Mouse (Mus musculus) layer of hippocampus, adult 18-20 months (tissue): Measurements from ENCODE around the gene 1700010B08Rik. TPM values are rescaled to one million over a fixed set of nuclear protein-coding genes. Genes with fewer than 3 reads are reported as not detected.

Experiments
- DNase-seq, 2 experiments: peaks; one replicate each; pipeline ENCODE4 v3.0.0; 2022; ENCODE audit warnings: low spot score in 2 of 2
- total RNA-seq, 2 experiments: library from RNA; stranded (reverse); gene quantifications; 2 replicates each; pipeline ENCODE4 v1.2.3; 2021

The 1700010B08Rik gene
- total RNA-seq, 2 experiments from 2014 or later = not detected

- DNase-seq = peak in 1 of 2 experiments; percentile 18
Measured at GRCm38 (mm10) chr2:173716966-173717365, 2.2 kb upstream of the 1700010B08Rik start.

- no peak for DNase-seq
Measured at GRCm38 (mm10) chr2:173722251-173722857, 3.1 kb downstream of the 1700010B08Rik start.

- DNase-seq = no peak
Measured at GRCm38 (mm10) chr2:173724382-173724781, 5.2 kb downstream of the 1700010B08Rik start.

- DNase-seq = no peak
Measured at GRCm38 (mm10) chr2:173724940-173725807, 6.0 kb downstream of the 1700010B08Rik start.

- no peak for DNase-seq
Measured at GRCm38 (mm10) chr2:173725819-173726218, 6.6 kb downstream of the 1700010B08Rik start.

- peak in 1 of 2 experiments; percentile 32 for DNase-seq
Measured at GRCm38 (mm10) chr2:173730444-173730966, 11.3 kb downstream of the 1700010B08Rik start.

GRCm38 (mm10) chr2:173734426-173734825 lies 15.2 kb downstream of the 1700010B08Rik start:
- DNase-seq = no peak

GRCm38 (mm10) chr2:173737222-173737989 lies 18.2 kb downstream of the 1700010B08Rik start, which contains the start of gene Vapb:
TSS of gene Vapb (plus strand) at chr2:173737511.
- peak; percentile 99 for DNase-seq

- DNase-seq = no peak
Measured at GRCm38 (mm10) chr2:173738232-173738631, 19.0 kb downstream of the 1700010B08Rik start.

- DNase-seq = no peak
Measured at GRCm38 (mm10) chr2:173739107-173739506, 19.9 kb downstream of the 1700010B08Rik start.

- no peak for DNase-seq
Measured at GRCm38 (mm10) chr2:173742090-173742489, 22.9 kb downstream of the 1700010B08Rik start.

GRCm38 (mm10) chr2:173742744-173743143 lies 23.5 kb downstream of the 1700010B08Rik start:
- no peak for DNase-seq

GRCm38 (mm10) chr2:173744070-173744815 lies 25.0 kb downstream of the 1700010B08Rik start:
- DNase-seq = no peak

- no peak for DNase-seq
Measured at GRCm38 (mm10) chr2:173748961-173749659, 29.9 kb downstream of the 1700010B08Rik start.

GRCm38 (mm10) chr2:173755433-173756144 lies 36.4 kb downstream of the 1700010B08Rik start:
- DNase-seq = no peak

- no peak for DNase-seq
Measured at GRCm38 (mm10) chr2:173757624-173758155, 38.5 kb downstream of the 1700010B08Rik start.

- no peak for DNase-seq
Measured at GRCm38 (mm10) chr2:173760607-173761006, 41.4 kb downstream of the 1700010B08Rik start.

GRCm38 (mm10) chr2:173764629-173765028 lies 45.4 kb downstream of the 1700010B08Rik start:
- no peak for DNase-seq
